Mouse (Mus musculus) heart, postnatal 0 days (tissue): ENCODE results near the gene Zfpm1.

Experiments used
- CTCF ChIP-seq: IDR thresholded peaks from 2 replicates; pipeline ENCODE4 v1.5.1; 2016; ENCODE audit warnings: antibody characterized with exemption, control low read depth, low read depth
- EP300 ChIP-seq: IDR thresholded peaks from 2 replicates; pipeline ENCODE4 v1.6.1; 2016; ENCODE audit warnings: antibody characterized with exemption, low read depth

DNA sequence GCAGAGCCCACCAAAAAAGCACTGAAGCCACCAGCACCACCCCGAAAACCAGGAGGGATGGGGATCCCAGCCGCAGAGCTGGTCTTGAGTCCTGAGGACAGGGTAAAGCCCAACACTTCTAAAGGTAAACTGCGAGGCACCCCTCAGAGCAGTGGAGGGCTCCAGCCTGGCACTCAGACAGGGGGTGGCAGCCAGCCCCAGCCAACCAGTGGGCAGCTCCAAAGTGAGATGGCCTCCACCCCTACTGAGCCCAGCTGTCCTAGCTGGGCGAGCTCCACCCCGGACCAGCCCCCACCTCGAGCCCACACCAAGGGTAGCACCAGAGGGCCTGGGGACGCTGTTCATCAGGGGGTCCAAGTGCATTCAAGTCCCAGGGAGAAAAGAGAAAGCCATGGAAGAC, 11.4 kb upstream of the Zfpm1 start:
- TF ChIP-seq CTCF: no peak
- no peak for TF ChIP-seq EP300
